ENCODE assay signal across 19 mouse cellular contexts in genomic region chr5:121894647-121895046, GRCm38 (mm10). TPM values are rescaled to one million over a fixed set of nuclear protein-coding genes. Genes with fewer than 3 reads are reported as not detected.
DNase-seq lines count a peak whose midpoint lies in the region; ATAC-seq lines count a peak whose summit lies in the region.
"Had no signal": no experiment of that assay in that cellular context is flagged by ENCODE, and none has a peak within 500 bp of the region (broad histone marks: within the 10 kb centered on the region; RNA-seq: fewer than 3 reads in every experiment).

No protein-coding gene starts in this region.

- H3K9me3 ChIP-seq in midbrain, embryonic 11.5 days (ENCODE audit: control insufficient read depth, low read length): no peaks in the 10 kb centered on the region
- H3K9me3 ChIP-seq in midbrain, embryonic 15.5 days: no peaks in the 10 kb centered on the region
- H3K9me3 ChIP-seq in forebrain, embryonic 13.5 days (replicated peaks): no peaks in the 10 kb centered on the region
- H3K9me3 ChIP-seq in neural tube, embryonic 13.5 days: no peaks in the 10 kb centered on the region
- H3K9me3 ChIP-seq: G1E; heart, embryonic 12.5 days; limb, embryonic 12.5 days; liver, embryonic 13.5 days; stomach, embryonic 15.5 days had no signal

- no peaks in the 10 kb centered on the region for H3K27me3 ChIP-seq in midbrain, embryonic 11.5 days (ENCODE audit: control insufficient read depth, insufficient read depth, low read length)
- 0 out of 2 replicates have a peak, but pooled peaks cover 2% of the 10 kb centered on the region for H3K27me3 ChIP-seq in midbrain, embryonic 15.5 days (replicated peaks)
- H3K27me3 ChIP-seq in forebrain, embryonic 13.5 days: peaks cover 13% of the 10 kb centered on the region
- H3K27me3 ChIP-seq in neural tube, embryonic 13.5 days: peaks cover 18% of the 10 kb centered on the region
- H3K27me3 ChIP-seq: heart, embryonic 12.5 days; liver, embryonic 13.5 days; stomach, embryonic 15.5 days had no signal

- ATAC-seq in midbrain, embryonic 11.5 days (ENCODE audit: low FRiP score): no peak
- ATAC-seq in midbrain, embryonic 15.5 days (replicated peaks): no peak
- no peak for ATAC-seq in forebrain, embryonic 13.5 days
- no peak for ATAC-seq in neural tube, embryonic 13.5 days (ENCODE audit: low read depth)

- no peak overlapping the region for H3K27ac ChIP-seq in midbrain, embryonic 11.5 days (ENCODE audit: low read depth, low read length)
- no peak overlapping the region for H3K27ac ChIP-seq in midbrain, embryonic 15.5 days
- H3K27ac ChIP-seq in forebrain, embryonic 13.5 days: peak overlapping the region; percentile 68
- peak overlapping the region; percentile 67 for H3K27ac ChIP-seq in neural tube, embryonic 13.5 days (replicated peaks)
- H3K27ac ChIP-seq: limb, embryonic 12.5 days; liver, embryonic 13.5 days; stomach, embryonic 15.5 days had no signal

- no peak overlapping the region for H3K9ac ChIP-seq in midbrain, embryonic 11.5 days (ENCODE audit: low read length)
- no peak overlapping the region for H3K9ac ChIP-seq in midbrain, embryonic 15.5 days
- 0 out of 2 replicates have a peak overlapping the region, but pooled peaks have one; percentile 4 for H3K9ac ChIP-seq in forebrain, embryonic 13.5 days
- H3K9ac ChIP-seq in neural tube, embryonic 13.5 days: no peak overlapping the region
- H3K9ac ChIP-seq: heart, embryonic 12.5 days; limb, embryonic 12.5 days; liver, embryonic 13.5 days; lung, embryonic 14.5 days; stomach, embryonic 15.5 days had no signal

- no peak overlapping the region for H3K4me2 ChIP-seq in midbrain, embryonic 11.5 days
- H3K4me2 ChIP-seq in midbrain, embryonic 15.5 days: no peak overlapping the region
- peak overlapping the region; percentile 38 for H3K4me2 ChIP-seq in forebrain, embryonic 13.5 days
- no peak overlapping the region for H3K4me2 ChIP-seq in neural tube, embryonic 13.5 days
- H3K4me2 ChIP-seq: heart, embryonic 12.5 days; limb, embryonic 12.5 days; liver, embryonic 13.5 days; lung, embryonic 14.5 days; stomach, embryonic 15.5 days had no signal

- DNase-seq in midbrain, embryonic 11.5 days (ENCODE audit: low spot score, missing footprints): peak; percentile 19
- DNase-seq in ZHBTc4 (ENCODE audit: low read depth, low spot score): peak; percentile 47
- no peak for DNase-seq in gastrocnemius, postnatal 36 days
- DNase-seq in layer of hippocampus, adult 18-20 months (ENCODE audit: low spot score in 2 of 2): no peak
- DNase-seq: cerebellum, adult 2 months; cerebellum, postnatal 36 days; heart, postnatal 14 days; kidney, adult 2 months; layer of hippocampus, adult 9-11 months; liver, embryonic 13.5 days; lung, postnatal 36 days had no signal

- H3K4me1 ChIP-seq in midbrain, embryonic 11.5 days (ENCODE audit: control insufficient read depth, insufficient read depth, low read length): no peaks in the 10 kb centered on the region
- H3K4me1 ChIP-seq in midbrain, embryonic 15.5 days: peaks cover 21% of the 10 kb centered on the region
- peaks cover 51% of the 10 kb centered on the region for H3K4me1 ChIP-seq in forebrain, embryonic 13.5 days
- H3K4me1 ChIP-seq in neural tube, embryonic 13.5 days (replicated peaks): peaks cover 37% of the 10 kb centered on the region
- H3K4me1 ChIP-seq: heart, embryonic 12.5 days; liver, embryonic 13.5 days; stomach, embryonic 15.5 days had no signal

- WGBS in midbrain, embryonic 11.5 days: 58% methylated on average over 10 of the region's 10 CpGs
- 51% methylated on average over 10 of the region's 10 CpGs for WGBS in midbrain, embryonic 15.5 days
- 42% methylated on average over 10 of the region's 10 CpGs for WGBS in forebrain, embryonic 13.5 days
- WGBS in neural tube, embryonic 13.5 days: 39% methylated on average over 10 of the region's 10 CpGs

- intact Hi-C loops in gastrocnemius, postnatal 36 days (cut with DNase I): loop anchor here (5.0 kb wide), 2 partner anchors 163 to 198 kb away; no protein-coding TSS in a partner anchor

- no peaks in the 10 kb centered on the region for H3K36me3 ChIP-seq in midbrain, embryonic 11.5 days (ENCODE audit: control insufficient read depth, insufficient read depth, low read length)
- H3K36me3 ChIP-seq in midbrain, embryonic 15.5 days (replicated peaks): no peaks in the 10 kb centered on the region
- no peaks in the 10 kb centered on the region for H3K36me3 ChIP-seq in forebrain, embryonic 13.5 days (ENCODE audit: poor library complexity, severe bottlenecking)
- no peaks in the 10 kb centered on the region for H3K36me3 ChIP-seq in neural tube, embryonic 13.5 days
- H3K36me3 ChIP-seq: G1E; heart, embryonic 12.5 days; limb, embryonic 12.5 days; liver, embryonic 13.5 days; stomach, embryonic 15.5 days had no signal

- H3K4me3 ChIP-seq in midbrain, embryonic 11.5 days (ENCODE audit: low read depth, low read length): no peak overlapping the region
- H3K4me3 ChIP-seq in midbrain, embryonic 15.5 days: no peak overlapping the region
- H3K4me3 ChIP-seq in forebrain, embryonic 13.5 days: 0 out of 2 replicates have a peak overlapping the region, but pooled peaks have one; percentile 4
- H3K4me3 ChIP-seq in neural tube, embryonic 13.5 days: no peak overlapping the region
- H3K4me3 ChIP-seq: heart, embryonic 12.5 days; limb, embryonic 12.5 days; liver, embryonic 13.5 days; stomach, embryonic 15.5 days had no signal

RNA-seq across cellular contexts. Expression of gene Pheta1, which starts 45.9 kb away (rescaled TPM):
- polyA plus RNA-seq in midbrain, embryonic 11.5 days (2014; fragmentation: Nextera tagmentation; extraction: Ambion mirVana): 25.9 and 27.9 TPM in 2 replicates
- 55.4 and 55.5 TPM in 2 replicates for polyA plus RNA-seq in midbrain, embryonic 15.5 days (2015; fragmentation: Nextera tagmentation; extraction: Ambion mirVana)
- 46.8 and 50.7 TPM in 2 replicates for polyA plus RNA-seq in forebrain, embryonic 13.5 days (2015; fragmentation: Nextera tagmentation; extraction: Ambion mirVana)
- 41.1 and 41.5 TPM in 2 replicates for polyA plus RNA-seq in neural tube, embryonic 13.5 days (2015; fragmentation: Nextera tagmentation; extraction: Ambion mirVana)
- total RNA-seq in gastrocnemius, postnatal 36 days (2021): 1 to 10 TPM; 4.5 to 6.0 TPM
- total RNA-seq in layer of hippocampus, adult 18-20 months (2021): 10 to 100 TPM in 1 of 2 experiments, 1 to 10 TPM in 1; 7.5 to 11.7 TPM

RNA-seq across cellular contexts. Expression of gene Sh2b3, which starts 57.2 kb away (rescaled TPM):
- polyA plus RNA-seq in midbrain, embryonic 11.5 days (2014; fragmentation: Nextera tagmentation; extraction: Ambion mirVana): 5.8 and 9.4 TPM in 2 replicates
- 7.7 and 8.2 TPM in 2 replicates for polyA plus RNA-seq in midbrain, embryonic 15.5 days (2015; fragmentation: Nextera tagmentation; extraction: Ambion mirVana)
- polyA plus RNA-seq in forebrain, embryonic 13.5 days (2015; fragmentation: Nextera tagmentation; extraction: Ambion mirVana): 4.7 and 4.8 TPM in 2 replicates
- polyA plus RNA-seq in neural tube, embryonic 13.5 days (2015; fragmentation: Nextera tagmentation; extraction: Ambion mirVana): 6.9 and 7.7 TPM in 2 replicates
- total RNA-seq in gastrocnemius, postnatal 36 days (2021): 10 to 100 TPM; 13.5 TPM
- total RNA-seq in layer of hippocampus, adult 18-20 months (2021): 10 to 100 TPM; 21.3 to 23.4 TPM

Comparison
In these comparisons a context has a peak if more than half of its experiments do, and no peak if none do; other contexts are left out.
1. DNase-seq: peak in midbrain, embryonic 11.5 days (single experiment) and ZHBTc4 (single experiment); none in gastrocnemius, postnatal 36 days (0 of 2) and layer of hippocampus, adult 18-20 months (0 of 2).
2. H3K27ac ChIP-seq: peak in forebrain, embryonic 13.5 days (single experiment) and neural tube, embryonic 13.5 days (single experiment); none in midbrain, embryonic 11.5 days (single experiment) and midbrain, embryonic 15.5 days (single experiment).